Mouse (Mus musculus): Measurements from ENCODE around the gene Col28a1. TPM values are rescaled to one million over a fixed set of nuclear protein-coding genes. Genes with fewer than 3 reads are reported as not detected.
"Not testable (repeated sequence)": the region's sequence is repeated elsewhere in the genome, so short reads cannot be mapped to it uniquely, and the experiment has no call there.

Col28a1 gene
- total RNA-seq, 1 experiment from 2014 or later: 0.48 TPM

- ATAC-seq (replicated peaks; ENCODE audit: insufficient number of reproducible peaks, low FRiP score, low TSS enrichment, poor library complexity, severe bottlenecking): no peak
These were observed 133.2 kb downstream of the Col28a1 start for GRCm38 (mm10) chr6:8059199-8059598.

- no peak for ATAC-seq (replicated peaks; ENCODE audit: insufficient number of reproducible peaks, low FRiP score, low TSS enrichment, poor library complexity, severe bottlenecking)
These were observed 144.2 kb downstream of the Col28a1 start for GRCm38 (mm10) chr6:8048216-8048615.

- no peak for ATAC-seq (replicated peaks; ENCODE audit: insufficient number of reproducible peaks, low FRiP score, low TSS enrichment, poor library complexity, severe bottlenecking)
These were observed 146.0 kb downstream of the Col28a1 start for GRCm38 (mm10) chr6:8046446-8046845.

- no peak for ATAC-seq (replicated peaks; ENCODE audit: insufficient number of reproducible peaks, low FRiP score, low TSS enrichment, poor library complexity, severe bottlenecking)
These were observed 146.6 kb downstream of the Col28a1 start for GRCm38 (mm10) chr6:8045825-8046224.

GRCm38 (mm10) chr6:8028711-8029110 lies 163.7 kb downstream of the Col28a1 start:
- ATAC-seq (replicated peaks; ENCODE audit: insufficient number of reproducible peaks, low FRiP score, low TSS enrichment, poor library complexity, severe bottlenecking): no peak

- no peak for ATAC-seq (replicated peaks; ENCODE audit: insufficient number of reproducible peaks, low FRiP score, low TSS enrichment, poor library complexity, severe bottlenecking)
These were observed 166.9 kb downstream of the Col28a1 start for GRCm38 (mm10) chr6:8025332-8026129.

- ATAC-seq (replicated peaks; ENCODE audit: insufficient number of reproducible peaks, low FRiP score, low TSS enrichment, poor library complexity, severe bottlenecking): no peak
These were observed 168.9 kb downstream of the Col28a1 start for GRCm38 (mm10) chr6:8023527-8023926.

- no peak for ATAC-seq (replicated peaks; ENCODE audit: insufficient number of reproducible peaks, low FRiP score, low TSS enrichment, poor library complexity, severe bottlenecking)
These were observed 197.7 kb downstream of the Col28a1 start for GRCm38 (mm10) chr6:7994736-7995135.

- ATAC-seq (replicated peaks; ENCODE audit: insufficient number of reproducible peaks, low FRiP score, low TSS enrichment, poor library complexity, severe bottlenecking): no peak
These were observed 208.8 kb downstream of the Col28a1 start for GRCm38 (mm10) chr6:7983646-7983979.

- ATAC-seq (replicated peaks; ENCODE audit: insufficient number of reproducible peaks, low FRiP score, low TSS enrichment, poor library complexity, severe bottlenecking): not testable (repeated sequence)
These were observed 209.3 kb downstream of the Col28a1 start for GRCm38 (mm10) chr6:7982958-7983645.

- no peak for ATAC-seq (replicated peaks; ENCODE audit: insufficient number of reproducible peaks, low FRiP score, low TSS enrichment, poor library complexity, severe bottlenecking)
These were observed 221.2 kb downstream of the Col28a1 start for GRCm38 (mm10) chr6:7971020-7971760.

- ATAC-seq (replicated peaks; ENCODE audit: insufficient number of reproducible peaks, low FRiP score, low TSS enrichment, poor library complexity, severe bottlenecking): no peak
These were observed 223.0 kb downstream of the Col28a1 start for GRCm38 (mm10) chr6:7969376-7969775.

- no peak for ATAC-seq (replicated peaks; ENCODE audit: insufficient number of reproducible peaks, low FRiP score, low TSS enrichment, poor library complexity, severe bottlenecking)
These were observed 226.4 kb downstream of the Col28a1 start for GRCm38 (mm10) chr6:7965833-7966522.

GRCm38 (mm10) chr6:7962749-7963148 lies 229.7 kb downstream of the Col28a1 start:
- no peak for ATAC-seq (replicated peaks; ENCODE audit: insufficient number of reproducible peaks, low FRiP score, low TSS enrichment, poor library complexity, severe bottlenecking)

- ATAC-seq (replicated peaks; ENCODE audit: insufficient number of reproducible peaks, low FRiP score, low TSS enrichment, poor library complexity, severe bottlenecking): no peak
These were observed 240.2 kb downstream of the Col28a1 start for GRCm38 (mm10) chr6:7952208-7952607.

GRCm38 (mm10) chr6:7951778-7952177 lies 240.6 kb downstream of the Col28a1 start:
- ATAC-seq (replicated peaks; ENCODE audit: insufficient number of reproducible peaks, low FRiP score, low TSS enrichment, poor library complexity, severe bottlenecking): no peak
